Mouse (Mus musculus) forebrain, embryonic 15.5 days (tissue): ENCODE measurements around the gene Myrfl. TPM values are rescaled to one million over a fixed set of nuclear protein-coding genes. Genes with fewer than 3 reads are reported as not detected.

ENCODE experiments used
- ATAC-seq: fragments of 200-750 bp; cut with Nextera tagmentation; replicated peaks from 2 replicates; pipeline ENCODE4 v1.8.0; 2017; ENCODE audit warnings: mild to moderate bottlenecking, moderate TSS enrichment, moderate library complexity
- H3K27ac ChIP-seq: fragments of 300-500 bp; sonication (generic); replicated peaks from 2 replicates; pipeline ENCODE4 v1.5.1; 2015; ENCODE audit warnings: mild to moderate bottlenecking, inconsistent platforms
- H3K27me3 ChIP-seq: fragments of 300-500 bp; sonication (generic); 2 replicates; pipeline ENCODE4 v1.6.1; 2015; ENCODE audit warnings: inconsistent platforms
- H3K36me3 ChIP-seq: fragments of 300-500 bp; sonication (generic); 2 replicates; pipeline ENCODE4 v1.6.1; 2015; ENCODE audit warnings: mild to moderate bottlenecking, inconsistent platforms
- H3K4me1 ChIP-seq: fragments of 300-500 bp; sonication (generic); 2 replicates; pipeline ENCODE4 v1.6.1; 2015; ENCODE audit warnings: inconsistent platforms
- H3K4me2 ChIP-seq: fragments of 300-500 bp; sonication (generic); replicated peaks from 2 replicates; pipeline ENCODE4 v1.6.1; 2015; ENCODE audit warnings: mild to moderate bottlenecking, inconsistent platforms
- H3K4me3 ChIP-seq: fragments of 300-500 bp; sonication (generic); 2 replicates; pipeline ENCODE4 v1.5.1; 2015; ENCODE audit warnings: mild to moderate bottlenecking, inconsistent platforms
- H3K9ac ChIP-seq: fragments of 300-500 bp; sonication (generic); replicated peaks from 2 replicates; pipeline ENCODE4 v1.6.1; 2015; ENCODE audit warnings: mild to moderate bottlenecking, inconsistent platforms
- H3K9me3 ChIP-seq: fragments of 300-500 bp; sonication (generic); 2 replicates; pipeline ENCODE4 v1.6.1; 2016; ENCODE audit warnings: inconsistent platforms
- WGBS: fragments of 180-500 bp; shearing (Covaris S2); methylation state at CpG from one replicate; pipeline ENCODE4 v1.1.7; 2015; ENCODE audit warnings: mixed read lengths; 5-methylcytosine and 5-hydroxymethylcytosine counted together
- polyA plus RNA-seq: library from polyadenylated mRNA; unstranded; fragments of >200 nt; fragmentation: Nextera tagmentation; extraction: Ambion mirVana; gene quantifications from 2 replicates; pipeline ENCODE4 v1.2.1, GENCODE M21; 2015

Gene Myrfl
- polyA plus RNA-seq, 1 experiment from 2014 or later, result 0.05 TPM

- ATAC-seq, result no peak
- Histone ChIP-seq H3K36me3 (no peaks in the 10 kb centered on the region), H3K27ac (no peak overlapping the region), H3K4me1 (no peaks in the 10 kb centered on the region), H3K9me3 (no peaks in the 10 kb centered on the region), H3K9ac (no peak overlapping the region), H3K27me3 (no peaks in the 10 kb centered on the region), H3K4me3 (no peak overlapping the region), H3K4me2 (no peak overlapping the region)
- 85% methylated on average over 2 of the region's 2 CpGs for WGBS
These were observed 154.0 kb downstream of the Myrfl start for GRCm38 (mm10) chr10:116742696-116743095.

- Histone ChIP-seq H3K9me3 (no peaks in the 10 kb centered on the region), H3K36me3 (no peaks in the 10 kb centered on the region), H3K4me1 (no peaks in the 10 kb centered on the region), H3K27ac (no peak overlapping the region), H3K9ac (no peak overlapping the region), H3K4me2 (no peak overlapping the region), H3K27me3 (no peaks in the 10 kb centered on the region), H3K4me3 (no peak overlapping the region)
- ATAC-seq, result no peak
- 88% methylated on average over 8 of the region's 8 CpGs for WGBS
These were observed 154.5 kb downstream of the Myrfl start for GRCm38 (mm10) chr10:116742189-116742588.

GRCm38 (mm10) chr10:116741343-116741742 is 155.4 kb downstream of the Myrfl start:
- H3K9me3 ChIP-seq, result no peaks in the 10 kb centered on the region
- no peaks in the 10 kb centered on the region for H3K36me3 ChIP-seq
- no peak overlapping the region for H3K27ac ChIP-seq
- no peak for ATAC-seq
- no peak overlapping the region for H3K9ac ChIP-seq
- H3K4me3 ChIP-seq, result no peak overlapping the region
- H3K4me1 ChIP-seq, result no peaks in the 10 kb centered on the region
- H3K4me2 ChIP-seq, result no peak overlapping the region
- 87% methylated on average over 6 of the region's 6 CpGs for WGBS
- no peaks in the 10 kb centered on the region for H3K27me3 ChIP-seq

GRCm38 (mm10) chr10:116740073-116740472 is 156.6 kb downstream of the Myrfl start:
- Histone ChIP-seq H3K9ac (no peak overlapping the region), H3K9me3 (no peaks in the 10 kb centered on the region), H3K36me3 (no peaks in the 10 kb centered on the region), H3K27ac (no peak overlapping the region), H3K4me2 (no peak overlapping the region), H3K27me3 (no peaks in the 10 kb centered on the region), H3K4me3 (no peak overlapping the region), H3K4me1 (no peaks in the 10 kb centered on the region)
- WGBS, result 74% methylated on average over 7 of the region's 7 CpGs
- ATAC-seq, result no peak

GRCm38 (mm10) chr10:116738533-116738932 is 158.2 kb downstream of the Myrfl start:
- no peak overlapping the region for H3K27ac ChIP-seq
- no peak overlapping the region for H3K4me3 ChIP-seq
- H3K36me3 ChIP-seq, result no peaks in the 10 kb centered on the region
- H3K27me3 ChIP-seq, result no peaks in the 10 kb centered on the region
- no peak overlapping the region for H3K9ac ChIP-seq
- H3K4me2 ChIP-seq, result no peak overlapping the region
- no peak for ATAC-seq
- H3K4me1 ChIP-seq, result no peaks in the 10 kb centered on the region
- 89% methylated on average over 8 of the region's 8 CpGs for WGBS
- no peaks in the 10 kb centered on the region for H3K9me3 ChIP-seq

GRCm38 (mm10) chr10:116735607-116736006 is 161.1 kb downstream of the Myrfl start:
- no peaks in the 10 kb centered on the region for H3K27me3 ChIP-seq
- H3K27ac ChIP-seq, result no peak overlapping the region
- no peak overlapping the region for H3K4me2 ChIP-seq
- no peak overlapping the region for H3K4me3 ChIP-seq
- 65% methylated on average over 8 of the region's 8 CpGs for WGBS
- no peaks in the 10 kb centered on the region for H3K9me3 ChIP-seq
- no peak for ATAC-seq
- no peak overlapping the region for H3K9ac ChIP-seq
- H3K36me3 ChIP-seq, result no peaks in the 10 kb centered on the region
- no peaks in the 10 kb centered on the region for H3K4me1 ChIP-seq

- Histone ChIP-seq H3K4me3 (no peak overlapping the region), H3K36me3 (no peaks in the 10 kb centered on the region), H3K27me3 (no peaks in the 10 kb centered on the region), H3K4me1 (no peaks in the 10 kb centered on the region), H3K9ac (no peak overlapping the region), H3K27ac (no peak overlapping the region), H3K9me3 (no peaks in the 10 kb centered on the region), H3K4me2 (no peak overlapping the region)
- WGBS, result 74% methylated on average over 7 of the region's 7 CpGs
- ATAC-seq, result no peak
These were observed 163.1 kb downstream of the Myrfl start for GRCm38 (mm10) chr10:116733651-116734050.

- Histone ChIP-seq H3K27ac (no peak overlapping the region), H3K9ac (no peak overlapping the region), H3K4me2 (no peak overlapping the region), H3K4me1 (no peaks in the 10 kb centered on the region), H3K9me3 (no peaks in the 10 kb centered on the region), H3K4me3 (no peak overlapping the region), H3K27me3 (no peaks in the 10 kb centered on the region), H3K36me3 (no peaks in the 10 kb centered on the region)
- no peak for ATAC-seq
- 59% methylated on average over 10 of the region's 10 CpGs for WGBS
These were observed 166.6 kb downstream of the Myrfl start for GRCm38 (mm10) chr10:116730033-116730652.

- Histone ChIP-seq H3K36me3 (no peaks in the 10 kb centered on the region), H3K9me3 (no peaks in the 10 kb centered on the region), H3K27me3 (no peaks in the 10 kb centered on the region), H3K4me1 (no peaks in the 10 kb centered on the region), H3K27ac (no peak overlapping the region), H3K4me2 (no peak overlapping the region), H3K9ac (no peak overlapping the region), H3K4me3 (no peak overlapping the region)
- no peak for ATAC-seq
- WGBS, result 80% methylated on average over 10 of the region's 10 CpGs
These were observed 167.9 kb downstream of the Myrfl start for GRCm38 (mm10) chr10:116728860-116729259.

GRCm38 (mm10) chr10:116727702-116728298 is 168.9 kb downstream of the Myrfl start:
- Histone ChIP-seq H3K36me3 (no peaks in the 10 kb centered on the region), H3K9me3 (no peaks in the 10 kb centered on the region), H3K4me3 (no peak overlapping the region), H3K4me1 (no peaks in the 10 kb centered on the region), H3K27me3 (no peaks in the 10 kb centered on the region), H3K4me2 (no peak overlapping the region), H3K9ac (no peak overlapping the region), H3K27ac (no peak overlapping the region)
- ATAC-seq, result no peak
- 26% methylated on average over 14 of the region's 14 CpGs for WGBS

Other genes starting within 250 kb of the Myrfl start
- gene Rab3ip, start 53.9 kb upstream of the Myrfl start, polyA plus RNA-seq, result 48.6 and 50.4 TPM in 2 replicates
- gene Gm10271, start 75.7 kb upstream of the Myrfl start, polyA plus RNA-seq, result not detected in 2 replicates
- gene Best3, start 89.4 kb upstream of the Myrfl start, polyA plus RNA-seq, result 0.10 TPM in 1 of 2 replicates, not detected in the other
- not detected in 2 replicates for gene Lrrc10, start 148.4 kb upstream of the Myrfl start, polyA plus RNA-seq
- 273 and 274 TPM in 2 replicates for gene Cct2, start 166.9 kb upstream of the Myrfl start, polyA plus RNA-seq